Mouse (Mus musculus) liver, embryonic 12.5 days (tissue): ENCODE results near the gene Gm17604. TPM values are rescaled to one million over a fixed set of nuclear protein-coding genes. Genes with fewer than 3 reads are reported as not detected.

Experiments
- ATAC-seq: fragments of 200-750 bp; cut with Nextera tagmentation; 2 replicates; pipeline ENCODE4 v1.8.0; 2017; ENCODE audit warnings: moderate number of reproducible peaks, mild to moderate bottlenecking, moderate library complexity
- H3K27ac ChIP-seq: fragments of 300-500 bp; sonication (generic); 2 replicates; pipeline ENCODE4 v1.5.1; 2016; ENCODE audit warnings: mild to moderate bottlenecking
- H3K27me3 ChIP-seq: fragments of 300-500 bp; sonication (generic); replicated peaks from 2 replicates; pipeline ENCODE4 v1.6.1; 2016; ENCODE audit warnings: mild to moderate bottlenecking, moderate library complexity
- H3K36me3 ChIP-seq: fragments of 300-500 bp; sonication (generic); 2 replicates; pipeline ENCODE4 v1.6.1; 2016; ENCODE audit warnings: mild to moderate bottlenecking, moderate library complexity
- H3K4me1 ChIP-seq: fragments of 300-500 bp; sonication (generic); 2 replicates; pipeline ENCODE4 v1.6.1; 2016
- H3K4me2 ChIP-seq: fragments of 300-500 bp; sonication (generic); 2 replicates; pipeline ENCODE4 v1.6.1; 2016; ENCODE audit warnings: mild to moderate bottlenecking, moderate library complexity
- H3K4me3 ChIP-seq: fragments of 300-500 bp; sonication (generic); 2 replicates; pipeline ENCODE4 v1.5.1; 2016; ENCODE audit warnings: mild to moderate bottlenecking, moderate library complexity
- H3K9ac ChIP-seq: fragments of 300-500 bp; sonication (generic); 2 replicates; pipeline ENCODE4 v1.6.1; 2016; ENCODE audit warnings: mild to moderate bottlenecking, moderate library complexity
- H3K9me3 ChIP-seq: fragments of 300-500 bp; sonication (generic); replicated peaks from 2 replicates; pipeline ENCODE4 v1.6.1; 2016; ENCODE audit warnings: mild to moderate bottlenecking, moderate library complexity
- WGBS: fragments of 180-500 bp; shearing (Covaris S2); methylation state at CpG from one replicate; pipeline ENCODE4 v1.1.7; 2016; ENCODE audit not compliant: insufficient replicate concordance; 5-methylcytosine and 5-hydroxymethylcytosine counted together
- polyA plus RNA-seq: library from polyadenylated mRNA; unstranded; fragments of >200 nt; fragmentation: Nextera tagmentation; extraction: Ambion mirVana; gene quantifications from 2 replicates; pipeline ENCODE4 v1.2.1, GENCODE M21; 2016

Gene Gm17604
- not detected in 2 replicates for polyA plus RNA-seq

DNA sequence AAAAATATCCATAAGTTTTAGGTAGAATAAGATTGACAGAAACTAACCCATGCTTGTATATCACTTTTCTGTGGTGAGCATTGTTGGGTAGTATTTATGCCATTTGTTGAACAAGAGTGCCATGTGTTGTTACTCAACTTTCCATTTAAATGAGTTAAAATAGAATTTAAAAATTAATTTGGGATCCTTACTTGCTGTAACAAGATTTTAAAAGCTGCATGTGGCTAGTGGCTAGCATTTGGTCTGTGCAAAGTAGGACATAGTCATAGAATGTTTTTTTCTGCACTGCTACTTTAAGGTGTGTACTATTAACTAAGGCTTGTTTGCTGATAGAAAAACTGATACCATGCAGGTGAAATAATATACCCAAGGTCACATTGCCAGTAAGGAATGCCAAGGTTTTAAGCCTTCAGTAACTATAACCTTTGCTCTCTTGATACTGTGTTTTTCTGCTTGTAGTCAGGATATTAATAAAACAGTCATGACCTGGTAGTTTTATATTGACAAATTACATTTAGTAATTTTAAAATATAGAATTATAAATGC is at the start of gene Gm17604:
Gene Gm17604 (minus strand): TSS at position 51 of the 546 bp plus-strand sequence.
- H3K9ac ChIP-seq: no peak within 1 kb of the TSS
- H3K4me1 ChIP-seq: no peaks in the 10 kb centered on the region
- no peaks in the 10 kb centered on the region for H3K36me3 ChIP-seq
- no peak for ATAC-seq
- H3K27me3 ChIP-seq: no peaks in the 10 kb centered on the region
- H3K4me2 ChIP-seq: no peak within 1 kb of the TSS
- no peak within 1 kb of the TSS for H3K27ac ChIP-seq
- no peak within 1 kb of the TSS for H3K4me3 ChIP-seq
- H3K9me3 ChIP-seq: no peaks in the 10 kb centered on the region

DNA sequence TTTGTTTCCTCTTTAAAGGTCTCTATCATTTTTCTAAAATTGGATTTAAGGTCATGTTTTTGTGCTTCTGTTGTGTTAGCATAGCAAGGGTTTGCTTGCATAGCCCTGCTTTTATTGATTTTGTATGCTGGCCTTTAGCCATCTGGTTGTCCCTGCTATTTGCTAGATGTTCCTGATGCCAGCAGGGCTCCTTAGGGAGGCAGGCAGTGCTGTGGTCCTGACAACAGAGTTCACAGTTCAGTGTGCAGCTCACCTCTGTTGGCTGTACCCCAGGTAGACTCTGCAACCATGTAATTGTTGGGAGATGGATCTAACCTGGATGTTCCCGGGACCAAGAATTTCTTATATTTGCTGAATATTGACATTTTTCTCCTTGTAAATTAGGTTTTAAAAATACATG is 45.3 kb upstream of the Gm17604 start:
- ATAC-seq: no peak
- WGBS: 58% methylated on average over 1 of the region's 1 CpGs

DNA sequence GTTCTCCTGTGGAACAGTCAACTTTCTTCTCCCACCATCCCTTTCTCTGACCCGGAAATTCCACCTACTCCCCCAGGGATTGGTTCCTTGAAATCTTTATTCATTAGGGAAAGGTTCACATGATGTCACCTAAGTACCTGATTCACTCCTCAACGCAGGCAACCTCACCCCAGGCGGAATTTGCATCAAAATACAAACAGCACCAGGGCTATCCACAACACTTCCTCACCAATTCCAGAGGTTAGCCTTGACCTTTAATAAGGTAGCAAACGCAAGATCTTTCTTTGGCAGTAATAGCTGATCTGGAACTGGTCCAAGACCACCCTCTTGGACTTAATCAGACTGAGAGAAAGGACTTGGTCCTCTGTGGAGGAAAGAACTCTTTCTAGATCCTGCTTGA is 1.5 kb downstream of the Gm17604 start:
- Histone ChIP-seq H3K4me3 (no peak overlapping the region), H3K4me1 (no peaks in the 10 kb centered on the region), H3K36me3 (no peaks in the 10 kb centered on the region), H3K9me3 (no peaks in the 10 kb centered on the region), H3K27ac (no peak overlapping the region), H3K4me2 (no peak overlapping the region), H3K9ac (no peak overlapping the region), H3K27me3 (no peaks in the 10 kb centered on the region)
- 37% methylated on average over 4 of the region's 4 CpGs for WGBS
- no peak for ATAC-seq

More for the DNA sequence above, 45.3 kb upstream of the Gm17604 start:
- no peaks in the 10 kb centered on the region for H3K4me1 ChIP-seq
- H3K36me3 ChIP-seq: no peaks in the 10 kb centered on the region
- no peak overlapping the region for H3K4me2 ChIP-seq
- no peak overlapping the region for H3K27ac ChIP-seq
- no peaks in the 10 kb centered on the region for H3K9me3 ChIP-seq
- H3K9ac ChIP-seq: no peak overlapping the region
- no peaks in the 10 kb centered on the region for H3K27me3 ChIP-seq
- H3K4me3 ChIP-seq: no peak overlapping the region

DNA sequence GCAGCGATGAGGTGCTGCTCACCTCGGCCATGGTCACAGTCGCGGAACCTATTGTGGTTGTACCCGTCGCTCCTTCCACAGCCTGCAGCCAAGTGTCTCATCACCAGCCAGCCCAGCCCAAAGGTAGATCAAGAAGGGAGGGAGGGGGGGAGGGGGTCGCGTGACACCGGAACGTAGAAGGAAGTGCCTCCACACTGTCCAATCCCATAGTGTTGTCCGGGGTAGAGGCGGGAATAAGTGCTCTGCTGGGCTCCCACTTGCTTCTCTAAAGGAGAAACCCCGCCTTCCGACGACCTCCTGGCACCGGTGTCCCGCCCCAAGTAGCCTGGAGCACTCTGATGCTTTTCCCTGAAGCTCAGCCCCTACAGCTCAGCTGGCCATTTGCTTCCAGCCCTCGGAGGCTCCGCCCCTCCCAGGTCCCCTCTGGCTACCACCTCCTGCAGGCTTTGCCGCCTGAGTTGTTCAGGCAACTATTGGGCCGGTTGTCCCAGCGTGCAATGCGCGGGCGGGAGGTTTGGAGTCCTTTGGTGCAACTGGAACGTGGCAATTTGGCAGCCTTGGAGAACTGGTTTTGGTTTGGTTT is 24.3 kb downstream of the Gm17604 start, which contains the start of the genes Mospd2 and Fancb:
Gene Mospd2 (minus strand): TSS at position 183 of the 583 bp plus-strand sequence.
Gene Fancb (plus strand): TSS at position 400 of the 583 bp plus-strand sequence.
- Histone ChIP-seq H3K9ac (peak within 1 kb of the TSS; percentile 69), H3K4me3 (peak within 1 kb of the TSS; percentile 65), H3K27me3 (no peaks in the 10 kb centered on the region), H3K9me3 (no peaks in the 10 kb centered on the region), H3K4me2 (peak within 1 kb of the TSS; percentile 66), H3K36me3 (no peaks in the 10 kb centered on the region), H3K27ac (peak within 1 kb of the TSS; percentile 75), H3K4me1 (peaks cover 7% of the 10 kb centered on the region; the same call in 1 of the 2 replicates)
- 7% methylated on average over 24 of the region's 26 CpGs for WGBS
- peak; percentile 99 for ATAC-seq

DNA sequence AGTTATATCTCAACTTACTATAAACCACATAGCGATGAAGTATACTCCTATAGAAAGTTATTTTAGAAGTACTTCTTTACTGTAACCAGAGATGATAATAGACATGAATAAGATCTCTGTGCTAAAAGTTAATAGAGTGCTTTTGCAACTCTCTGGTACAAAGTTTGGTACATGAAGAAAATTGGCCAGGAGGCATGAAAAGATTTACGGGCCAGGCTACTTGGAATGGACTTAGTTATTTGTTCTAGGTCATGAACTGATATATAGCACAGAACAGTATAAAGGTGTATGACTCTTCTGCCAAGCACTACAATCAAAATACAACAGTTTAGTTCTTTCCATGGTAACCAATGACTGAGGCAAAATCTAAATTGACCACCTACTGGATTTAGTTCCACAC is 25.8 kb downstream of the Gm17604 start:
- Histone ChIP-seq H3K4me1 (peaks cover 7% of the 10 kb centered on the region; the same call in 1 of the 2 replicates), H3K9me3 (no peaks in the 10 kb centered on the region), H3K27ac (no peak overlapping the region), H3K4me3 (no peak overlapping the region), H3K36me3 (no peaks in the 10 kb centered on the region), H3K9ac (no peak overlapping the region), H3K27me3 (no peaks in the 10 kb centered on the region), H3K4me2 (peak overlapping the region; percentile 66; the same call in 1 of the 2 replicates)
- ATAC-seq: no peak
- 86% methylated on average over 2 of the region's 2 CpGs for WGBS

DNA sequence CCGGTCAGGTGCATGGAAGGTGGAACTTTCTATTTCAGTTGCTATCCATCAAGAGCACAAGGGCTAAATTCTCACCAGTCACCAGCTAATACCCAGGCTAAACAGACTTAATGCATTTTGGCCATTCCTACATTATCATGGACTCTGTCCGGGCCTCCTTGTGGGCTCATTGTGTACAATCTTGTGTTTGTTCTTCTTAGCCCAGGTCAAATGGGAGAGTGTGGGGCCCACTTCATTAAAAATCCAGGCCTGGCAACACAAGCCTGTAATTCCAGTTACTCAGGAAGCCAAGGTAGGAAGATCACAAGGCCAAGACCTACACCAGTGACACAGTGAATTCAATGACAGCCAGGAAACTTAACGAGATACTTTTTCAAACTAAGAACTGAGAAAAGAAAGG is 33.4 kb downstream of the Gm17604 start:
- Histone ChIP-seq H3K4me3 (no peak overlapping the region), H3K4me1 (no peaks in the 10 kb centered on the region), H3K9me3 (no peaks in the 10 kb centered on the region), H3K27ac (no peak overlapping the region), H3K36me3 (no peaks in the 10 kb centered on the region), H3K27me3 (no peaks in the 10 kb centered on the region), H3K4me2 (no peak overlapping the region), H3K9ac (no peak overlapping the region)
- 81% methylated on average over 3 of the region's 3 CpGs for WGBS
- no peak for ATAC-seq

DNA sequence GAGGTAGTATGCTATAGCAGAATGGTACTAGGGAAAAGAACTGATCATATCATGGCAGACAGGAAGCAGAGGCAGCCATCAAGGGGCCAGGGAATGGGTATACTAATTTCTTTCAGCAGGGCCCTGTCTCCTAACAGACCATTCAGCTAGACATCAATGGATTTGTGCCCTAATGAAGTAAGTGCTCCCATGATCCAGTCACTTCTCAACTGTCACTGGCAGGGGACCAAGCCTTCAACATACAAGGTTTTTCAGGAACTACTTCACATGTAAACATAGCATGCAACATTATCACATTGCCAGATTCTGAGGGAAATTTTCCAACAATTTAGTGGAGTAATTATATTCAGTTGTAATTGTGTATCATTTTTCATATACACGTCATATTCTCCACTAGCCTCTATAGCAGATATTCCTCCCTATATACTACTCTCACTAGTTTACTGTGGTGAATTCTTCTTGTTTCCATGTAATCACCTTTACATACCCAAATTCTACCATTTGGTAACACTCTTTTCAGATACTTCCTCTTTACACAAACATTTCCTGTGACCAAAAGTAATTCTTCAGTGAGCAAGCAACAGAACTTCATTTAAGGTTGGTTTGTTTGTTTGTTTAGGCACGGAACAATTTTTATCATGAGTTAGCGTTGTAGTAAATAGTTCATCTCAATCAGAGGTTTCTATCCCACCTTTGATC is 38.7 kb downstream of the Gm17604 start:
- H3K4me2 ChIP-seq: no peak overlapping the region
- H3K4me3 ChIP-seq: no peak overlapping the region
- H3K4me1 ChIP-seq: no peaks in the 10 kb centered on the region
- peaks cover 4% of the 10 kb centered on the region; the same call in 1 of the 2 replicates for H3K36me3 ChIP-seq
- H3K9ac ChIP-seq: no peak overlapping the region
- ATAC-seq: no peak
- 81% methylated on average over 3 of the region's 3 CpGs for WGBS
- no peak overlapping the region for H3K27ac ChIP-seq
- H3K27me3 ChIP-seq: no peaks in the 10 kb centered on the region
- no peaks in the 10 kb centered on the region for H3K9me3 ChIP-seq

Other genes with a start within 250 kb of the Gm17604 start
- gene Mospd2, start 24.5 kb downstream of the Gm17604 start, polyA plus RNA-seq: 7.0 and 9.0 TPM in 2 replicates
- 8.2 and 8.7 TPM in 2 replicates for gene Fancb, start 24.2 kb downstream of the Gm17604 start, polyA plus RNA-seq